Mouse (Mus musculus) limb, embryonic 10.5 days (tissue): ENCODE measurements at regions not wholly inside any gene's neighbourhood (a gene's known extent, or its start where the extent isn't known, plus 50 kb on each side); places are given as distances from the start of the nearest gene placed in this dataset.

Experiments used
- DNase-seq: peaks from one replicate; pipeline ENCODE4 v3.0.0-alpha.2; 2017; ENCODE audit warnings: low spot score
- H3K27ac ChIP-seq: fragments of 300-500 bp; sonication (generic); 2 replicates; pipeline ENCODE4 v1.5.1; 2016; ENCODE audit warnings: mild to moderate bottlenecking
- H3K27me3 ChIP-seq: fragments of 300-500 bp; sonication (generic); 2 replicates; pipeline ENCODE4 v1.6.1; 2016; ENCODE audit warnings: low read depth, mild to moderate bottlenecking; ENCODE audit not compliant: poor library complexity, severe bottlenecking
- H3K36me3 ChIP-seq: fragments of 300-500 bp; sonication (generic); 2 replicates; pipeline ENCODE4 v1.6.1; 2016; ENCODE audit warnings: mild to moderate bottlenecking, moderate library complexity
- H3K4me1 ChIP-seq: fragments of 300-500 bp; sonication (generic); 2 replicates; pipeline ENCODE4 v1.6.1; 2016
- H3K4me3 ChIP-seq: fragments of 300-500 bp; sonication (generic); 2 replicates; pipeline ENCODE4 v1.5.1; 2016; ENCODE audit warnings: mild to moderate bottlenecking, moderate library complexity
- H3K9me3 ChIP-seq: fragments of 300-500 bp; sonication (generic); replicated peaks from 2 replicates; pipeline ENCODE4 v1.6.1; 2016; ENCODE audit warnings: mild to moderate bottlenecking
- WGBS: fragments of 180-500 bp; shearing (Covaris S2); methylation state at CpG from one replicate; pipeline ENCODE4 v1.1.7; 2016; 5-methylcytosine and 5-hydroxymethylcytosine counted together

- no peaks in the 10 kb centered on the region for H3K9me3 ChIP-seq
- H3K27ac ChIP-seq, result no peak overlapping the region
- H3K4me3 ChIP-seq, result no peak overlapping the region
- H3K4me1 ChIP-seq, result no peaks in the 10 kb centered on the region
- WGBS, result 73% methylated on average over 8 of the region's 8 CpGs
- no peak for DNase-seq
- no peaks in the 10 kb centered on the region for H3K27me3 ChIP-seq
- no peaks in the 10 kb centered on the region for H3K36me3 ChIP-seq
Measured at GRCm38 (mm10) chr6:139186431-139186830, 315.3 kb downstream of the Rergl start.

- Histone ChIP-seq H3K4me1 (no peaks in the 10 kb centered on the region), H3K4me3 (no peak overlapping the region), H3K9me3 (no peaks in the 10 kb centered on the region), H3K27me3 (no peaks in the 10 kb centered on the region), H3K36me3 (no peaks in the 10 kb centered on the region), H3K27ac (no peak overlapping the region)
- 91% methylated on average over 6 of the region's 6 CpGs for WGBS
- no peak for DNase-seq
Measured at GRCm38 (mm10) chr6:139160352-139160751, 341.4 kb downstream of the Rergl start.

- H3K27me3 ChIP-seq, result no peaks in the 10 kb centered on the region
- no peak overlapping the region for H3K27ac ChIP-seq
- no peak for DNase-seq
- H3K9me3 ChIP-seq, result no peaks in the 10 kb centered on the region
- H3K4me3 ChIP-seq, result no peak overlapping the region
- no peaks in the 10 kb centered on the region for H3K4me1 ChIP-seq
- H3K36me3 ChIP-seq, result no peaks in the 10 kb centered on the region
- WGBS, result 86% methylated on average over 4 of the region's 4 CpGs
Measured at GRCm38 (mm10) chr6:139159741-139160140, 342.0 kb downstream of the Rergl start.

- no peak for DNase-seq
- Histone ChIP-seq H3K27ac (no peak overlapping the region), H3K27me3 (no peaks in the 10 kb centered on the region), H3K36me3 (no peaks in the 10 kb centered on the region), H3K4me1 (no peaks in the 10 kb centered on the region), H3K4me3 (no peak overlapping the region), H3K9me3 (no peaks in the 10 kb centered on the region)
- 81% methylated on average over 1 of the region's 1 CpGs for WGBS
Measured at GRCm38 (mm10) chr6:139154802-139155201, 347.0 kb downstream of the Rergl start.

GRCm38 (mm10) chr6:139135693-139136092 is 366.1 kb downstream of the Rergl start:
- H3K9me3 ChIP-seq, result no peaks in the 10 kb centered on the region
- no peak overlapping the region for H3K4me3 ChIP-seq
- H3K27ac ChIP-seq, result no peak overlapping the region
- H3K27me3 ChIP-seq, result no peaks in the 10 kb centered on the region
- no peaks in the 10 kb centered on the region for H3K36me3 ChIP-seq
- no peak for DNase-seq
- whole genome bisulfite sequencing, result 83% methylated on average over 5 of the region's 6 CpGs
- no peaks in the 10 kb centered on the region for H3K4me1 ChIP-seq

GRCm38 (mm10) chr6:139132083-139132679 is 369.6 kb downstream of the Rergl start:
- H3K9me3 ChIP-seq, result no peaks in the 10 kb centered on the region
- 93% methylated on average over 15 of the region's 15 CpGs for WGBS
- no peak for DNase-seq
- H3K27me3 ChIP-seq, result no peaks in the 10 kb centered on the region
- no peaks in the 10 kb centered on the region for H3K4me1 ChIP-seq
- H3K4me3 ChIP-seq, result no peak overlapping the region
- H3K27ac ChIP-seq, result no peak overlapping the region
- H3K36me3 ChIP-seq, result no peaks in the 10 kb centered on the region

- Histone ChIP-seq H3K4me1 (no peaks in the 10 kb centered on the region), H3K36me3 (no peaks in the 10 kb centered on the region), H3K4me3 (no peak overlapping the region), H3K27me3 (no peaks in the 10 kb centered on the region), H3K9me3 (no peaks in the 10 kb centered on the region), H3K27ac (no peak overlapping the region)
- DNase-seq, result no peak
- 84% methylated on average over 6 of the region's 6 CpGs for WGBS
Measured at GRCm38 (mm10) chr6:139108263-139108662, 393.5 kb downstream of the Rergl start.

GRCm38 (mm10) chr6:139103397-139103796 is 398.4 kb downstream of the Rergl start:
- no peaks in the 10 kb centered on the region for H3K27me3 ChIP-seq
- DNase-seq, result no peak
- H3K9me3 ChIP-seq, result no peaks in the 10 kb centered on the region
- WGBS, result 79% methylated on average over 3 of the region's 3 CpGs
- H3K36me3 ChIP-seq, result no peaks in the 10 kb centered on the region
- no peak overlapping the region for H3K27ac ChIP-seq
- no peaks in the 10 kb centered on the region for H3K4me1 ChIP-seq
- no peak overlapping the region for H3K4me3 ChIP-seq

- Histone ChIP-seq H3K4me3 (no peak overlapping the region), H3K27ac (no peak overlapping the region), H3K36me3 (no peaks in the 10 kb centered on the region), H3K9me3 (no peaks in the 10 kb centered on the region), H3K27me3 (no peaks in the 10 kb centered on the region), H3K4me1 (no peaks in the 10 kb centered on the region)
- DNase-seq, result no peak
- WGBS, result 85% methylated on average over 11 of the region's 11 CpGs
Measured at GRCm38 (mm10) chr6:139099273-139099672, 402.5 kb downstream of the Rergl start.

- no peak overlapping the region for H3K27ac ChIP-seq
- WGBS, result 88% methylated on average over 4 of the region's 4 CpGs
- H3K27me3 ChIP-seq, result no peaks in the 10 kb centered on the region
- no peak overlapping the region for H3K4me3 ChIP-seq
- no peaks in the 10 kb centered on the region for H3K36me3 ChIP-seq
- no peaks in the 10 kb centered on the region for H3K4me1 ChIP-seq
- DNase-seq, result no peak
- no peaks in the 10 kb centered on the region for H3K9me3 ChIP-seq
Measured at GRCm38 (mm10) chr6:139075433-139075832, 417.1 kb upstream of the Igbp1b start.

GRCm38 (mm10) chr6:139027696-139028095 is 369.4 kb upstream of the Igbp1b start:
- 83% methylated on average over 3 of the region's 3 CpGs for WGBS
- Histone ChIP-seq H3K9me3 (no peaks in the 10 kb centered on the region), H3K4me3 (no peak overlapping the region), H3K27me3 (no peaks in the 10 kb centered on the region), H3K27ac (no peak overlapping the region), H3K36me3 (no peaks in the 10 kb centered on the region), H3K4me1 (no peaks in the 10 kb centered on the region)
- DNase-seq, result no peak

GRCm38 (mm10) chr6:139014526-139014925 is 356.2 kb upstream of the Igbp1b start:
- no peak for DNase-seq
- 84% methylated on average over 4 of the region's 4 CpGs for WGBS

GRCm38 (mm10) chr6:139010501-139010900 is 352.2 kb upstream of the Igbp1b start:
- Histone ChIP-seq H3K4me1 (no peaks in the 10 kb centered on the region), H3K36me3 (no peaks in the 10 kb centered on the region), H3K4me3 (no peak overlapping the region), H3K27ac (no peak overlapping the region), H3K27me3 (no peaks in the 10 kb centered on the region), H3K9me3 (no peaks in the 10 kb centered on the region)
- 90% methylated on average over 4 of the region's 4 CpGs for WGBS
- no peak for DNase-seq

More at GRCm38 (mm10) chr6:139014526-139014925, 356.2 kb upstream of the Igbp1b start:
- no peaks in the 10 kb centered on the region for H3K4me1 ChIP-seq
- no peaks in the 10 kb centered on the region for H3K36me3 ChIP-seq
- no peaks in the 10 kb centered on the region for H3K9me3 ChIP-seq
- H3K27me3 ChIP-seq, result no peaks in the 10 kb centered on the region
- H3K4me3 ChIP-seq, result no peak overlapping the region
- no peak overlapping the region for H3K27ac ChIP-seq
